Mouse (Mus musculus): ENCODE measurements around the gene Zfp598.
"Not testable (repeated sequence)": the region's sequence is repeated elsewhere in the genome, so short reads cannot be mapped to it uniquely, and the experiment has no call there.

Gene Zfp598

GRCm38 (mm10) chr17:24689251-24690081 is 20.0 kb downstream of the Zfp598 start, which contains the start of gene Syngr3:
Gene Syngr3 (minus strand): TSS chr17:24689955.
- no peak for DNase-seq (ENCODE audit: low spot score)

GRCm38 (mm10) chr17:24692385-24692784 is 22.9 kb downstream of the Zfp598 start:
- DNase-seq (ENCODE audit: low spot score) = no peak

DNA sequence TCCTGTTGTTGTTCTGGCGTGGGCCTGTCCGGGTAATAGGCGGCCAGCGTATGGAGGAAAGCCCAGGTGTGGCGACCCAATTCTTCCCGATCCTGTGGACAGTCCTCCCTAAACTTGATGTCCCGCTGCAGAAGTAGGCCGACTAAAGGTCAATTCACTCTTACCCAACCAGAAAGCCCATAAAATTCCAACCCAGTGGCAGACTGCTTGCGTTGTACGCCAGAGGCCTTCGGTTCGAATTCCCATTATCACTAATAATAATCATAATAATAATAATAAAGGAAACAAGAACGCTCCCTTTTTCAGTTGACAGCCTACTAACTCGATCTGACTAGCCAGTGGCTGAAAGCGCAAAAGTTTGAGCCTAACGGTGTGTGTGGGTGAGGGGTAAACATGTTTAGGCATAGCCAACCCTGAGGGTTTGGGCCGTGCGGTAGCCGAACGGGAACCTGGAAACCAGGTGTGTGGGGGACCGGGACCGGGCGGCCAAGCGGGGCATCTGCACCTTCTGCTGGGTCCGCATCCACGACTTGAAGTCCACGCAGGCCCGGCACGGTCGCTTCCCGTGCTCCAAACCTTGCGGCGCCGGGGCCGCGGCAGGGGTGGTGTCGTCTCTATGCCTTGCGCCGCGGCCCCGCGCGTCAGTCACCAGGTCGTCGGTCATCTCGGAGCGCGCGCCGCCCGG is 26.0 kb downstream of the Zfp598 start:
- DNase-seq (ENCODE audit: low spot score) = no peak

DNA sequence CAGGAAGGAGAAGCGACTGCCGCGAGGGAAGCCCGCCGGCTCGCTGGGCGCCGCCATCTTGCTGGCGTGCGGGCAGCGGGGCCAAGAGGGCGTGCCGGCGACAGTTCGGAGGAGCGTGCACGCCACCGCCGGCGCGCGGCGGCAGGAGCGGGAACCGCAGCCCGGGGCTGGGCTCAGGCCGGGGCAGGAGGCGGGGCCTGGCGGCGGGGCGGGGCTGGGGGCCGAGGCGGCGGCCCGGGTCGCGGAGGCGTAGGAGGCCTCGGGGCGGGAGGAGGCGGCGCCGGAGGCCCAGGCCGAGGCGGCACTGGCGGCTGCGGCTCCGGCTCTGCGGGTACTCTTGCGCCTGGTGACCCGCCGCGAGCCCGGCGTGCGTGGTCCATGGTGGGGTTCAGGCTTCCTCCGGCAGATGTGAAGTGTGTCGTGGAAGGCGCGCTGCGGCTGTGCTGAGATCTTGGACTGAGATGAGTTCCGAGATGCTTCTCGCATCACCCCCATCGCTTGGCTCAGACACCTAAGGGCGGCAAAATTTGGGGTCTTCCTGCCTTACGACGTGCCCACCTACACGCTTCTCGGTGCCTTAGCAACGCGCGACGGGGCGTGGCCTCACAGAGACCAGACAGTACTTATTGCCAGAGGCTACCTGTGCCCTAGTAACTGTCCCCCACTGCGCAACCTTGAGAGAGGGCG is 26.7 kb downstream of the Zfp598 start, which contains the start of the genes Gfer and Noxo1:
TSS of gene Gfer (minus strand) at position 146 of the 687 bp plus-strand sequence.
TSS of gene Noxo1 (plus strand) at position 224 of the 687 bp plus-strand sequence.
- peak; percentile 73 for DNase-seq (ENCODE audit: low spot score)

GRCm38 (mm10) chr17:24697985-24698384 is 28.5 kb downstream of the Zfp598 start:
- DNase-seq (ENCODE audit: low spot score) = no peak

DNA sequence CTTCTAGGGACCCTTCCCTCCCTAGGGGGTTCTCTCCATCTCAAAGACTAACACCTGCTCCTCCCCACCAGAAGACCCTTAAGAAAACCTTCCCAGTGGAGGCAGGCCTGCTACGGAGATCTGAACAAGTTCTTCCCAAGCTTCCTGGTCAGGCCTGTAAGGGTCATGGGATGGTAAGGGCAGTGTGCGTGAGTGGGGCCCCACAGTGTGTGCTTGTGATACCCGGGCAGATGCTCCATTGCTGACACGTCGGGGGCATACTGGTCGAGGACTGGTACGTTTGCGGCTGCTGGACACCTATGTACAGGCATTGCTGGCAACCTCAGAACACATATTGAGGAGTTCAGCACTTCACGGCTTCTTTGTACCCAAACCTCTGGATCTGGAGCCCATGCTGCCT is 29.2 kb downstream of the Zfp598 start:
- no peak for DNase-seq (ENCODE audit: low spot score)

DNA sequence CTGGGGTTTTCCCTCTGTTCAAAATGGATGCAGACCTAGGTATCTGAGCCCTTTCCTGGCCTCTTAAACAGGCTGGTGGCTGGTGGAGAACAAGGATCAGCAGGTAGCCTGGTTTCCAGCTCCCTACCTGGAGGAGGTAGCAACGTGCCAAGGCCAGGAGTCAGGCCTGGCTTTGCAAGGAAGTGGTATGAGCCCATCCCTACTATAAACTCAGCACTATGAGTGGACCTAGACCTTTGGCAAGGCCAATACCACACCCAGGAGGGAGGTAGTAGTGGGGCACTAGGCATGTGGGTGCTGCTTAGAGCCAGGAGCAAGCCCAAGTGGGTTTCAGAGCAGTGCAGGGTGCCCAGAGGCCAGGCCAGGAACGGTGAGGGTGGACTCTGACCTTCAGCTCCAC is 30.0 kb downstream of the Zfp598 start:
- DNase-seq (ENCODE audit: low spot score) = no peak

- DNase-seq (ENCODE audit: low spot score) = no peak
These were observed 31.8 kb downstream of the Zfp598 start for GRCm38 (mm10) chr17:24701251-24701650.

DNA sequence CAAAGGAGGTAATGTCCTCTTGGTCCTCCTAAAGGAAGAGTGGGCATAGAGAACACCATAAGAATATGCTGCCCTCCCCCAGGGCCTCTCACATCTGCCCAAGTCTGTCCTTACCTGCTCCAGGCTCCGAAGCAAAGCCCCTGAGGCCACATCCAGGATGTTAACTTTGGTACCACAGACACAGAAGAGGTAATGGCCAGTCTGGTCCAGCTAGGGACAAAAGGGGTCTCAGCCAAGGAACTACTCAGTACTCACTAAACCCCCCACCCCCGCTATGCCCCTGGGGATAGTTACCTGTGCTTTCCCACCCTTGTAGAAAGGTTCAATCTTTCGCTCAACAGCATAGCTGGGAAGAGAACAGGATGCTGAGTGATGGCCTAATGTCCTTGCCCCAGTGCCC is 36.3 kb downstream of the Zfp598 start:
- DNase-seq (ENCODE audit: low spot score) = no peak

DNA sequence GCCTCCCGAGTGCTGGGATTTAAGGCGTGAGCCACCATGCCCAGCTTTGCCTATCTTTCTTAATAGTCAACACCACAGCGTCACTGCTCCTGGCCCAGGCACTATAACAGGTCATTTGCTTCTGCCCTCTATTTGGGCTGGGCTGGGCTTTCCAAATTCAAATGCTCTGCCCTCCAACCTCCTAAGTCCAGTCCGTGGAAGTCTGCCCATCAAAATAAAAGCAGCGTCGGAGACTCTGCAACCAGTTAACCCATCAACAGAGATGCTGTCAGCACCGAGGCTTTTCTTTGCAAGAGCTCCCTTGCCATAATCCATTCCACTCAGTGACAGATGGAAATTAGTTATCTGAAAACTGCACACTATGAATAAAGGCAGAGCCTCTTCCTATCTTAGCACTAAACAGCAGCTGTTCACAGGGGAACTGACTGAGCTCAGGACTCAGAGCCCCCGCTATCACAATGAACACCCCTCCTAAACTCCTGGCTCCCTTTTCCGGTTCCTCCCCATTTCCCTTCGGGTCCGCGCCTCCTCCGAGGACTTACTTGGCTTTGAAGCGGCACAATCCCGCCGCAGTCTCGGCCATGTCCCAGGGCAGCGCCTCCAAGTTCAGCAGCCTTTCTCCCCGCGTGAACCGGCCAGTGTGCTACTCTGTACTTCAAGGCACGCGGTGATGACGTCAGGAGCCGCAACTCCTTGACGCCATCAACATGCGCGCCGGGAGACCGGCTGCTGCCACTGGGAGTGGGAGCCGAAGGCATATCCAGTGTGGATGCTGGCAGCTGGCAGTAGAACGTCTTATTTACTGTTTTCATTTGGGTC is 37.7 kb downstream of the Zfp598 start, which contains the start of gene Tbl3:
TSS of gene Tbl3 (minus strand) at position 679 of the 819 bp plus-strand sequence.
- peak; percentile 92 for DNase-seq (ENCODE audit: low spot score)

GRCm38 (mm10) chr17:24707801-24708425 is 38.4 kb downstream of the Zfp598 start:
- no peak for DNase-seq (ENCODE audit: low spot score)

- DNase-seq (ENCODE audit: low spot score) = no peak
These were observed 39.2 kb downstream of the Zfp598 start for GRCm38 (mm10) chr17:24708646-24709045.

DNA sequence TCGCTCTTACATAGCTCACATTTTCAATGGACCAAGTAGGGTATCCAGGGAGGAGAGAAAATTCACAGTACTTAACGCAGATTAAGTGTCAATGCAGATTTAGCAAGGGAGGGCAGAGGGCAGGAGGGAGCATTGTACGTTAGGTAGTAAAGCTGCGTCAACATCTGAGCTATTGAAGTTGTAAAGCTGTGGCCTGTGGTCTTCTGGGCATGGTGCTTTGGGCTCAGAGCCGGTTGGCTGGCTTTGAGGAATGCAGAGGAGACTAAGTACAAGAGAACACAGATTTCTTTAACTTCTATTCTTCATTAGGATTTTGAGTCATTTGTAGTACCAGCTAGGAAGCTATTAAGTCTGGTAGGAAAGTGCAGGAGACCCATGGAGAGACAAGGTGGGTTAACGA is 46.1 kb downstream of the Zfp598 start:
- no peak for DNase-seq (ENCODE audit: low spot score)

DNA sequence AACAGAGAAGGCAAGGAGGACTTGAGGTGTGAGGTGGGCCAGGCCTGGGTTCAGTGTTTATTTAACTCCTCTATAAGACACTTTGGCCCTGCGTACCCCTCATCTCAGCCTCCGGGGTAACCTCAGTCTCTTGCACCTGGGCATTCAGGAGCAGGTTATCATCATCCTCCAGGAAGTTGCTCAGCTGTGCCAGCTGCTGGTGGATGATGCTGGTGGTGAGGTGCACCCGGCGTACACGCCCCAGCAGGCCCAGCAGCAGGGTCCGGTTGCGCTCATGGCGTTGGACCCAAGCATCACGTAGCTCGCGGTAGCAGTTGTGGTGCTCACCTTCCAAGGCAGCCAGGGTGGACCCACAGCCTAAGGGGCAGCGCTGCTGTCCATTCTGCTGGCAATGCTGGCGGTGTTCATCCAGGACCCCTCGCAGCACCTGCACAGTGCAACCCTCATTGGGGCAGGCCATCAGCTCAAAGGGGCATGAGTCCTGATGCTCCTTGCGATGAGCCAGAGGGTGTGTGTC is 46.7 kb downstream of the Zfp598 start:
- no peak for DNase-seq (ENCODE audit: low spot score)

DNA sequence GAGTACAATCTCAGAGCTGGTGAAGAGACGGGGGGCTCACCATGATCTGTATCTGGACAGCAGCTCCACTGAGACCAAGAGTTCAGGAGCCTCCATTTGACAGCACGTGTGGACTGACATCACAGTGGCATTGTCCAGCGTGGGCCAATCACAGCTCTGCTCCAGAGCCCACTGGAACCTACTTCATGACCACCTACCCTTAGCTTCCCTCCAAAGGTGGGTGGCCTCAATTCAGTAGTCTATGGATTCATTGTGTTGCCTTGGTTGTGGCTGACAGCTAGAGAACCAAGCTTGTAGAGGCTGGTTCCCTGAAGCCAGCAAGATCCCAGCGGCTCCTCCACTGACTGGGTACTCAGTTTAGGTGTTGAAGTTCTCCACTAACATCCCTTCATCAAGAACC is 48.5 kb downstream of the Zfp598 start, which contains the start of the genes Rnf151 and Rps2:
TSS of gene Rnf151 (minus strand) at position 121 of the 400 bp plus-strand sequence.
TSS of gene Rps2 (plus strand) at position 174 of the 400 bp plus-strand sequence.
- no peak for DNase-seq (ENCODE audit: low spot score)

- DNase-seq (ENCODE audit: low spot score) = not testable (repeated sequence)
These were observed 49.5 kb downstream of the Zfp598 start for GRCm38 (mm10) chr17:24718938-24719337.

DNA sequence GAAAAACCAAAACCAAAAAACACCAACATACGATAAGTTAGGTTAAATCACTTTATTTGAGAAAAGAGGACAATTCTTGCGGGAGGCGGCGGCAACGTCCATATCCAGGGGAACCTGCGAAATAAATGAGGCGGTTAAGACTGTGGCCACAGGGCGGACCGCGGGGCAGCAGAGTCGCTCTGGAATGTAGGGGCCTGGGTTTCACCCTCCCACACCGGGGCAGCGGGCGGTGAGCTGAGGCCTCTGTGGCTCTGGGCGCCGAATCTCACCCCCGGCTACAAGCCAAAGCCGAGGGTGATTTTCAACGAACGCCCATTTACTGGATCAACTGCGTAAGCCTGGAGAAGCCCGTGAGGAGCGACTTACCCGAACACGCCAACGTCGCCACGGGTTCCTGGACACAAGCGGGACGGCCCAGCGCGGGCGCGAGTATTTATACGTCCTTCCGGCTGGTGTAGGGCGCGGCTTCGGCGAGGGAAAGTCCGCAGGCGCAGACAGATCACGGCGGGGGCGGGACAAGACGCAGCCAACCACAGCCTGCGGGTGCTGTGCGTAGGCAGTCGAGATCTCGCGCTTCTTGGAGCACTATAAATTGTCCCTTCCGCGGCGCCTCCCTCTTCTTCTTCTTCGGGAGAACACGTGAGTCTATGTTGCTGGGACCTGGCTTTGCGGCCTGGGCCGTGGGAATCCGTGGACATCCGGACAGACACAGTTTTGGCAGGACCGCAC is 50.2 kb downstream of the Zfp598 start:
- peak; percentile 98 for DNase-seq (ENCODE audit: low spot score)

DNA sequence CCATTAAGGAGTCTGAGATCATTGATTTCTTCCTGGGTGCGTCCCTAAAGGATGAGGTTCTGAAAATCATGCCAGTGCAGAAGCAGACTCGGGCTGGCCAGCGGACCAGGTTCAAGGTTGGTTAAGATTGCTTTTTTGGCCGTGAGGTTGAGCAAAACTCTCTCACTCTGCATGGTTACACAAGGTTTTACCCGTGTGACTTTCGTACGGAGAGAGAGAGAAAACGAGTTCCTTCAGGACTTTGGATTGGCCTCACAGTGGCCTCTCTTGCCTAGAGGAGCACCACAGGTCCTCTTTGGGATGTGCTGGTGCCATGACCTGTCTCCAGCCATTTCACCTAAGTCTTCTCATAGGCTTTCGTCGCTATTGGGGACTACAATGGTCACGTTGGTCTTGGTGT is 51.1 kb downstream of the Zfp598 start:
- DNase-seq (ENCODE audit: low spot score) = not testable (repeated sequence)

DNA sequence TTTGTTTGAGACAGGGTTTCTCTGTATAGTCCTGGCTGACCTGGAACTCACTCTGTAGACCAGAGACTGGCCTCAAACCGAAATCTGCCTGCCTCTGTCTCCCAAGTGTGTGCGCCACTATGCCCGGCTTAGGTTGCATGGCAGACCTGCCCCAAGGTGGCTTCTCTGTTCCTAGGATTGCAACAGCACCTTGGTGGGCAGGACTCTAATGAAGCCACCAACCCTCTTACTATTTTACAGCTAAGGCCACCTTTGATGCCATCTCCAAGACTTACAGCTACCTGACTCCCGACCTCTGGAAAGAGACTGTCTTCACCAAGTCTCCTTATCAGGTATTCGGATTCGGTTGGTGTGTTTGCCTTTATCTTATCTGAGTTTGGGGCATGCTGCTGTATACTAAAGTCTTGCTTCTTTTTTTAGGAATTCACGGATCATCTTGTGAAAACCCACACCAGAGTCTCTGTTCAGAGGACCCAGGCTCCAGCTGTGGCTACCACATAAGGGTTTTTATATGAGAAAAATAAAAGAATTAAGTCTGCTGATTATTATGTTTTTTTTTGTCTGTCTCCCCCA is 52.0 kb downstream of the Zfp598 start:
- DNase-seq (ENCODE audit: low spot score) = not testable (repeated sequence)
